Mouse (Mus musculus) gonadal fat pad, adult 2 months (tissue): Measurements from ENCODE around the gene Fus. TPM values are rescaled to one million over a fixed set of nuclear protein-coding genes. Genes with fewer than 3 reads are reported as not detected.

ENCODE experiments used
- polyA plus RNA-seq: library from polyadenylated mRNA; depleted of rRNA; stranded (reverse); fragments of >200 nt; gene quantifications from 2 replicates; pipeline ENCODE4 v1.2.3, GENCODE M21; 2012; rRNA removed

Fus gene
- polyA plus RNA-seq, 1 experiment, result 285 TPM

Other genes starting within 250 kb of the Fus start
- not detected in 2 replicates for gene Ctf2, start 235.3 kb upstream of the Fus start, polyA plus RNA-seq
- gene Fbxl19, start 222.9 kb upstream of the Fus start, polyA plus RNA-seq, result 25.7 and 26.8 TPM in 2 replicates
- gene Orai3, start 197.6 kb upstream of the Fus start, polyA plus RNA-seq, result 27.1 and 37.9 TPM in 2 replicates
- 7.6 and 11.8 TPM in 2 replicates for gene Setd1a, start 190.8 kb upstream of the Fus start, polyA plus RNA-seq
- not detected in 2 replicates for gene Gm49388, start 181.8 kb upstream of the Fus start, polyA plus RNA-seq
- gene Hsd3b7, start 166.9 kb upstream of the Fus start, polyA plus RNA-seq, result 103 and 120 TPM in 2 replicates
- 76.2 and 82.5 TPM in 2 replicates for gene Stx4a, start 143.2 kb upstream of the Fus start, polyA plus RNA-seq
- 16.6 and 24.0 TPM in 2 replicates for gene Stx1b, start 142.9 kb upstream of the Fus start, polyA plus RNA-seq
- gene Zfp646, start 91.2 kb upstream of the Fus start, polyA plus RNA-seq, result 18.3 and 22.8 TPM in 2 replicates
- 5.9 and 8.2 TPM in 2 replicates for gene Zfp668, start 90.6 kb upstream of the Fus start, polyA plus RNA-seq
- 1.9 and 2.6 TPM in 2 replicates for gene Prss53, start 76.5 kb upstream of the Fus start, polyA plus RNA-seq
- not detected in 2 replicates for gene Gm21974, start 72.0 kb upstream of the Fus start, polyA plus RNA-seq
- gene Vkorc1, start 71.8 kb upstream of the Fus start, polyA plus RNA-seq, result 246 and 309 TPM in 2 replicates
- 118 and 137 TPM in 2 replicates for gene Bckdk, start 63.4 kb upstream of the Fus start, polyA plus RNA-seq
- 15.9 and 16.4 TPM in 2 replicates for gene Kat8, start 54.9 kb upstream of the Fus start, polyA plus RNA-seq
- gene Prss8, start 37.4 kb upstream of the Fus start, polyA plus RNA-seq, result 80.4 and 83.4 TPM in 2 replicates
- 23.6 and 29.7 TPM in 2 replicates for gene Prss36, start 20.7 kb upstream of the Fus start, polyA plus RNA-seq
- 45.2 and 50.8 TPM in 2 replicates for gene Pycard, start 26.4 kb downstream of the Fus start, polyA plus RNA-seq
- gene Trim72, start 36.5 kb downstream of the Fus start, polyA plus RNA-seq, result 1.2 and 1.6 TPM in 2 replicates
- gene Itgam, start 95.2 kb downstream of the Fus start, polyA plus RNA-seq, result 13.7 and 17.3 TPM in 2 replicates
- gene Gm49368, start 95.2 kb downstream of the Fus start, polyA plus RNA-seq, result not detected in 2 replicates
- gene Itgax, start 162.1 kb downstream of the Fus start, polyA plus RNA-seq, result 3.6 and 3.8 TPM in 2 replicates
- 0.22 and 0.41 TPM in 2 replicates for gene Itgad, start 186.9 kb downstream of the Fus start, polyA plus RNA-seq
- gene Cox6a2, start 238.9 kb downstream of the Fus start, polyA plus RNA-seq, result 0.42 and 2.5 TPM in 2 replicates